Mouse (Mus musculus): Measurements from ENCODE around the gene Acsbg1. TPM values are rescaled to one million over a fixed set of nuclear protein-coding genes. Genes with fewer than 3 reads are reported as not detected.
A peak's percentile ranks its signal among the peaks of the same experiment; 100 is the strongest.
"Not testable (repeated sequence)": the region's sequence is repeated elsewhere in the genome, so short reads cannot be mapped to it uniquely, and the experiment has no call there.

Acsbg1 gene
- polyA plus RNA-seq, 1 experiment from 2014 or later: 0.32 TPM

GRCm38 (mm10) chr9:54587863-54588262 lies 73.8 kb downstream of the Acsbg1 start:
- Histone ChIP-seq H3K27ac (ENCODE audit: low read depth) (no peak overlapping the region), H3K4me1 (ENCODE audit: insufficient read depth) (peaks cover 11% of the 10 kb centered on the region; the same call in 1 of the 2 replicates), H3K9me3 (ENCODE audit: low read depth, low read length) (no peaks in the 10 kb centered on the region), H3K4me2 (peak overlapping the region; percentile 91), H3K36me3 (ENCODE audit: insufficient read depth) (peaks cover 21% of the 10 kb centered on the region), H3K4me3 (ENCODE audit: low read depth, low read length) (no peak overlapping the region; the same call in 1 of the 2 replicates), H3K9ac (no peak overlapping the region), H3K27me3 (ENCODE audit: insufficient read depth, low read length) (no peaks in the 10 kb centered on the region)
- no peak for DNase-seq
- ATAC-seq (ENCODE audit: insufficient read depth): no peak
- no peak for TF ChIP-seq CTCF (IDR thresholded peaks at IDR 0.05; ENCODE audit: low read depth)
- WGBS: 72% methylated on average over 4 of the region's 4 CpGs

GRCm38 (mm10) chr9:54586199-54587061 lies 75.2 kb downstream of the Acsbg1 start, which contains the start of gene Idh3a:
TSS of gene Idh3a (plus strand) at chr9:54586334.
- H3K36me3 ChIP-seq (ENCODE audit: insufficient read depth): peaks cover 12% of the 10 kb centered on the region; the same call in 1 of the 2 replicates
- peak within 1 kb of the TSS; percentile 82 for H3K4me3 ChIP-seq (ENCODE audit: low read depth, low read length)
- ATAC-seq (ENCODE audit: insufficient read depth) (peak; percentile 99), DNase-seq (peak; percentile 99)
- peaks cover 11% of the 10 kb centered on the region; the same call in 1 of the 2 replicates for H3K4me1 ChIP-seq (ENCODE audit: insufficient read depth)
- no peaks in the 10 kb centered on the region for H3K27me3 ChIP-seq (ENCODE audit: insufficient read depth, low read length)
- WGBS: under 1% methylated on average over 73 of the region's 73 CpGs
- no peaks in the 10 kb centered on the region for H3K9me3 ChIP-seq (ENCODE audit: low read depth, low read length)
- H3K27ac ChIP-seq (ENCODE audit: low read depth): no peak within 1 kb of the TSS
- H3K9ac ChIP-seq: peak within 1 kb of the TSS; percentile 78
- no peak for TF ChIP-seq CTCF (IDR thresholded peaks at IDR 0.05; ENCODE audit: low read depth)
- H3K4me2 ChIP-seq: peak within 1 kb of the TSS; percentile 91

- H3K27ac ChIP-seq (ENCODE audit: low read depth): no peak overlapping the region
- peak overlapping the region; percentile 82 for H3K4me3 ChIP-seq (ENCODE audit: low read depth, low read length)
- 29% methylated on average over 5 of the region's 5 CpGs for WGBS
- peaks cover 9% of the 10 kb centered on the region; the same call in 1 of the 2 replicates for H3K36me3 ChIP-seq (ENCODE audit: insufficient read depth)
- peaks cover 11% of the 10 kb centered on the region; the same call in 1 of the 2 replicates for H3K4me1 ChIP-seq (ENCODE audit: insufficient read depth)
- H3K27me3 ChIP-seq (ENCODE audit: insufficient read depth, low read length): no peaks in the 10 kb centered on the region
- H3K9ac ChIP-seq: peak overlapping the region; percentile 40; the same call in 1 of the 2 replicates
- peak overlapping the region; percentile 91 for H3K4me2 ChIP-seq
- no peak for DNase-seq
- no peak for TF ChIP-seq CTCF (IDR thresholded peaks at IDR 0.05; ENCODE audit: low read depth)
- peak; percentile 35 for ATAC-seq (ENCODE audit: insufficient read depth)
- no peaks in the 10 kb centered on the region for H3K9me3 ChIP-seq (ENCODE audit: low read depth, low read length)
Measured at GRCm38 (mm10) chr9:54585839-54586198, 75.9 kb downstream of the Acsbg1 start.

GRCm38 (mm10) chr9:54584127-54584526 lies 77.5 kb downstream of the Acsbg1 start:
- peaks cover 11% of the 10 kb centered on the region; the same call in 1 of the 2 replicates for H3K4me1 ChIP-seq (ENCODE audit: insufficient read depth)
- H3K9ac ChIP-seq; DNase-seq; H3K27ac ChIP-seq (ENCODE audit: low read depth); H3K27me3 ChIP-seq (ENCODE audit: insufficient read depth, low read length); H3K9me3 ChIP-seq (ENCODE audit: low read depth, low read length); H3K36me3 ChIP-seq (ENCODE audit: insufficient read depth); H3K4me3 ChIP-seq (ENCODE audit: low read depth, low read length); H3K4me2 ChIP-seq; ATAC-seq (ENCODE audit: insufficient read depth): not testable (repeated sequence)
- 66% methylated on average over 2 of the region's 2 CpGs for WGBS

DNA sequence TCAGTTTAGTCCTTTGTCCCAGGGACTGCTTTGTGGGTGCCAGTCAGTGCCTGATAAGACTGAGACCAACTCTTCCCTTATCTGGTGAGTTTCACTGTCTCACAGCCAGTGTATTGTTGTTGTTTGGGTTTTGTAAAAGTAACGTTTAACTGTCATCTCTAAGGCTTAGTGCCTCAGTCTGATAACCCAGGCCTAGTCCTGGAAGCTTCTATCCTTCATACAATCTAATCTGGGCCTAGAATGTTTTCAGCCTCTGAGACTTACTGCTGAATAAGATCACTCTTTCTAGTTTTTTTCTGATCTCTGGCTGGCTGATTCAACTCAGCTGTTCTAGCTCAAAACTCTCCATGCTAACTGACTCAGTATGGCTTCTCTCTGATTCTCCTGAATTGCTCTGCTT lies 78.0 kb downstream of the Acsbg1 start:
- no peak overlapping the region for H3K9ac ChIP-seq
- TF ChIP-seq CTCF (IDR thresholded peaks at IDR 0.05; ENCODE audit: low read depth): no peak
- no peak overlapping the region for H3K27ac ChIP-seq (ENCODE audit: low read depth)
- H3K27me3 ChIP-seq (ENCODE audit: insufficient read depth, low read length): no peaks in the 10 kb centered on the region
- ATAC-seq (ENCODE audit: insufficient read depth): no peak
- no peak overlapping the region for H3K4me3 ChIP-seq (ENCODE audit: low read depth, low read length)
- H3K9me3 ChIP-seq (ENCODE audit: low read depth, low read length): no peaks in the 10 kb centered on the region
- no peak overlapping the region for H3K4me2 ChIP-seq
- WGBS: 37% methylated on average over 1 of the region's 1 CpGs
- no peak for DNase-seq
- H3K4me1 ChIP-seq (ENCODE audit: insufficient read depth): peaks cover 11% of the 10 kb centered on the region; the same call in 1 of the 2 replicates
- H3K36me3 ChIP-seq (ENCODE audit: insufficient read depth): no peaks in the 10 kb centered on the region

DNA sequence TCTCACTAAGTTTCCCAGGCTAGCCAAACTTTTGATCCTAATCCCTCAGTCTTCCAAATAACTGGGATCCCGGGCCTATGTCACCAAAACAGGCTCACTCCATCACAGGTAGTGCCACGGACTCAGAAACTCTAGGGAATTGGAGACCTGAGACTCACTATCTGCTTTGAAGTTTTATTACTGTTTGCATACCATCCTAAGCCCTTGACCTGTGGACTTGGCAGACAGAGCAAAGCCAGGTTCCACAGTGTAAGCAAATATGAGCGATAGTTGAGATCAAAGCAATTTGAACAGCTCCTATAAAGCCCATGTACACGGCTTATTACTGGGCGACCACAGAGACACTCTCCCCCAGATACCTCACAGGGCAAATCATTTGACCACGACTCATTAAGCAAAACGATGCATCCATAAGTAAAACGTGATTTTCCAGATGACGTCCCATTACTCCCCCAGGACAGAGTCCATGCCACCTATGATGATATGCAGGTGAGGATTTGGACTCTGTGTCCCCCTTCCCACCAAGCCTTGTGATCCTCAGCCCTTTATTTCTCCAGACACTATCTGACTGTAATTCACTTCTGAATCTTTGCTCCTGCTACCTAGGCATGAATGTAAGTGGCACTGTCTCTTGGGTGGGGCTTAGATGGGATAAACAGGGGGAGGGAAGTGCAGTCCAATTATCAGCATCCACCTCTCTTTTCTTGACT lies 90.4 kb downstream of the Acsbg1 start:
- no peaks in the 10 kb centered on the region for H3K27me3 ChIP-seq (ENCODE audit: insufficient read depth, low read length)
- DNase-seq (peak; percentile 11), ATAC-seq (ENCODE audit: insufficient read depth) (no peak)
- H3K4me3 ChIP-seq (ENCODE audit: low read depth, low read length): no peak overlapping the region
- H3K4me1 ChIP-seq (ENCODE audit: insufficient read depth): no peaks in the 10 kb centered on the region
- WGBS: 37% methylated on average over 9 of the region's 9 CpGs
- no peaks in the 10 kb centered on the region for H3K36me3 ChIP-seq (ENCODE audit: insufficient read depth)
- no peaks in the 10 kb centered on the region for H3K9me3 ChIP-seq (ENCODE audit: low read depth, low read length)
- H3K27ac ChIP-seq (ENCODE audit: low read depth): no peak overlapping the region
- TF ChIP-seq CTCF (IDR thresholded peaks at IDR 0.05; ENCODE audit: low read depth): no peak
- no peak overlapping the region for H3K4me2 ChIP-seq
- no peak overlapping the region for H3K9ac ChIP-seq

DNA sequence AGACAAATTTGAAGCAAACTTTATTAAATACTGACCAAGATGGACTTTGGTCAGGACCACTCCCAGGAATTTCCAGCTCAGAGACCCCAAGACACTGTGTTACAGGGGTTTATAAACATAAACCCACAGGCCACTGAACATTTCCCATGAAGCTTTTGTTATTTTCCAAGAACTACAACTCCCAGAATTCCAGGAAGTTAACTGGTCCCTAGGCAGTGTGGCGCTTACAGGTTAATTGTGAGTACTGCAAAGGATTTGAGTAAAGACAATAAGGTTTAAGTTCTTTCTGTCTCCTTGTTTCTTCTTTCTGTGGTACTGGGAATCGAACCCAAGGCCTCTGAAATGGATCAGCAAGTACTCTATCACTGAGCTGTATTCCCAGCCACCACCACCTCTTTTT lies 92.9 kb downstream of the Acsbg1 start:
- no peak overlapping the region for H3K9ac ChIP-seq
- DNase-seq (peak; percentile 58), ATAC-seq (ENCODE audit: insufficient read depth) (no peak)
- no peaks in the 10 kb centered on the region for H3K27me3 ChIP-seq (ENCODE audit: insufficient read depth, low read length)
- no peaks in the 10 kb centered on the region for H3K9me3 ChIP-seq (ENCODE audit: low read depth, low read length)
- no peaks in the 10 kb centered on the region for H3K36me3 ChIP-seq (ENCODE audit: insufficient read depth)
- WGBS: 25% methylated on average over 2 of the region's 2 CpGs
- H3K4me2 ChIP-seq: no peak overlapping the region
- peak; percentile 5; the same call in 1 of the 2 replicates for TF ChIP-seq CTCF (IDR thresholded peaks at IDR 0.05; ENCODE audit: low read depth)
- H3K4me1 ChIP-seq (ENCODE audit: insufficient read depth): no peaks in the 10 kb centered on the region
- H3K4me3 ChIP-seq (ENCODE audit: low read depth, low read length): no peak overlapping the region
- H3K27ac ChIP-seq (ENCODE audit: low read depth): no peak overlapping the region
